Mouse (Mus musculus) heart, postnatal 10 days (tissue): Measurements from ENCODE around the gene Magel2. TPM values are rescaled to one million over a fixed set of nuclear protein-coding genes. Genes with fewer than 3 reads are reported as not detected.

Experiments
- DNase-seq, 2 experiments: peaks; one replicate each; pipeline ENCODE4 v3.0.0; 2021
- intact Hi-C: fragments of 180-260 bp; cut with DNase I; formaldehyde crosslinking; loops from one replicate; pipeline ENCODE4 v1.15.1; 2025
- total RNA-seq, 2 experiments: library from RNA; stranded (reverse); gene quantifications; 2 replicates each; pipeline ENCODE4 v1.2.3; 2021

Gene Magel2
- total RNA-seq, 2 experiments from 2014 or later, result 0.14 to 0.15 TPM

- DNase-seq, result peak; percentile 79 to 86
- intact Hi-C loops, result no loop called here
Observed at GRCm38 (mm10) chr7:62419493-62420360, 42.9 kb downstream of the Magel2 start, which contains the start of gene Mkrn3. Mkrn3 (minus strand) TSS chr7:62420139.

GRCm38 (mm10) chr7:62420566-62420965 is 43.8 kb downstream of the Magel2 start:
- DNase-seq, result no peak
- intact Hi-C loops, result no loop called here

- intact Hi-C loops, result no loop called here
- DNase-seq, result no peak
Observed at GRCm38 (mm10) chr7:62423210-62423609, 46.4 kb downstream of the Magel2 start.

GRCm38 (mm10) chr7:62428337-62428736 is 51.5 kb downstream of the Magel2 start:
- intact Hi-C loops, result no loop called here
- peak; percentile 2 to 36 for DNase-seq

Other genes with a start within 250 kb of the Magel2 start
- 10 to 100 TPM; 14.2 to 14.3 TPM for gene Ndn, start 30.4 kb upstream of the Magel2 start, total RNA-seq
- 1 to 10 TPM in 1 of 2 experiments, under 1 TPM in 1; 0.92 to 1.0 TPM for gene Mkrn3, start 43.1 kb downstream of the Magel2 start, total RNA-seq
- gene Peg12, start 87.5 kb downstream of the Magel2 start, total RNA-seq, result 1 to 10 TPM; 4.5 to 4.7 TPM